Mouse (Mus musculus): Measurements from ENCODE around the gene Casz1.

Gene Casz1

GRCm38 (mm10) chr4:148849437-148849836 is 45.2 kb downstream of the Casz1 start:
- DNase-seq = no peak

- no peak for DNase-seq
These were observed 48.8 kb downstream of the Casz1 start for GRCm38 (mm10) chr4:148853057-148853456.

- no peak for DNase-seq
These were observed 49.9 kb downstream of the Casz1 start for GRCm38 (mm10) chr4:148854093-148854492.

- no peak for DNase-seq
These were observed 51.3 kb downstream of the Casz1 start for GRCm38 (mm10) chr4:148855527-148855926.

- no peak for DNase-seq
These were observed 52.0 kb downstream of the Casz1 start for GRCm38 (mm10) chr4:148856216-148856615.

- DNase-seq = no peak
These were observed 53.3 kb downstream of the Casz1 start for GRCm38 (mm10) chr4:148857398-148858084.

GRCm38 (mm10) chr4:148858194-148858593 is 54.0 kb downstream of the Casz1 start:
- DNase-seq = no peak

GRCm38 (mm10) chr4:148859415-148859814 is 55.2 kb downstream of the Casz1 start:
- DNase-seq = no peak

- DNase-seq = no peak
These were observed 55.8 kb downstream of the Casz1 start for GRCm38 (mm10) chr4:148859906-148860491.

- DNase-seq = no peak
These were observed 56.4 kb downstream of the Casz1 start for GRCm38 (mm10) chr4:148860636-148861035.

GRCm38 (mm10) chr4:148866812-148867470 is 62.7 kb downstream of the Casz1 start:
- no peak for DNase-seq

GRCm38 (mm10) chr4:148867721-148868397 is 63.6 kb downstream of the Casz1 start:
- no peak for DNase-seq

GRCm38 (mm10) chr4:148869566-148869965 is 65.3 kb downstream of the Casz1 start:
- DNase-seq = no peak

GRCm38 (mm10) chr4:148870496-148870895 is 66.3 kb downstream of the Casz1 start:
- DNase-seq = no peak

- DNase-seq = no peak
These were observed 67.6 kb downstream of the Casz1 start for GRCm38 (mm10) chr4:148871751-148872334.

GRCm38 (mm10) chr4:148872372-148872771 is 68.1 kb downstream of the Casz1 start:
- DNase-seq = no peak

GRCm38 (mm10) chr4:148872783-148873182 is 68.6 kb downstream of the Casz1 start:
- no peak for DNase-seq

GRCm38 (mm10) chr4:148876166-148876565 is 71.9 kb downstream of the Casz1 start:
- no peak for DNase-seq

- no peak for DNase-seq
These were observed 72.6 kb downstream of the Casz1 start for GRCm38 (mm10) chr4:148876867-148877266.

- DNase-seq = no peak
These were observed 74.2 kb downstream of the Casz1 start for GRCm38 (mm10) chr4:148878192-148878983.

- no peak for DNase-seq
These were observed 74.9 kb downstream of the Casz1 start for GRCm38 (mm10) chr4:148878984-148879610.

- DNase-seq = no peak
These were observed 75.4 kb downstream of the Casz1 start for GRCm38 (mm10) chr4:148879631-148880030.
